Mouse (Mus musculus) embryonic facial prominence, embryonic 11.5 days (tissue): Measurements from ENCODE around the gene Uqcc2. TPM values are rescaled to one million over a fixed set of nuclear protein-coding genes. Genes with fewer than 3 reads are reported as not detected.

Source experiments
- ATAC-seq: fragments of 200-750 bp; cut with Nextera tagmentation; replicated peaks from 2 replicates; pipeline ENCODE4 v1.8.0; 2017; ENCODE audit warnings: low read depth; ENCODE audit not compliant: insufficient number of reproducible peaks, low FRiP score, low TSS enrichment
- DNase-seq: peaks from one replicate; pipeline ENCODE4 v3.0.0-alpha.2; 2015; ENCODE audit warnings: low spot score
- H3K27ac ChIP-seq: fragments of 300-500 bp; sonication (generic); replicated peaks from 2 replicates; pipeline ENCODE4 v1.5.1; 2014; ENCODE audit warnings: mild to moderate bottlenecking, low read depth, low read length, control low read depth
- H3K27me3 ChIP-seq: fragments of 300-500 bp; sonication (generic); 2 replicates; pipeline ENCODE4 v1.6.1; 2014; ENCODE audit warnings: mild to moderate bottlenecking, low read length, moderate library complexity, mixed read lengths; ENCODE audit not compliant: control insufficient read depth, insufficient read depth
- H3K36me3 ChIP-seq: fragments of 300-500 bp; sonication (generic); replicated peaks from 2 replicates; pipeline ENCODE4 v1.6.1; 2014; ENCODE audit warnings: low read depth, mild to moderate bottlenecking, low read length, moderate library complexity, mixed read lengths; ENCODE audit not compliant: control insufficient read depth, insufficient read depth
- H3K4me1 ChIP-seq: fragments of 300-500 bp; sonication (generic); 2 replicates; pipeline ENCODE4 v1.6.1; 2014; ENCODE audit warnings: low read length, mixed read lengths; ENCODE audit not compliant: control insufficient read depth, insufficient read depth
- H3K4me2 ChIP-seq: fragments of 300-500 bp; sonication (generic); 2 replicates; pipeline ENCODE4 v1.6.1; 2014; ENCODE audit warnings: low read depth, mild to moderate bottlenecking, control low read depth, low read length, moderate library complexity
- H3K4me3 ChIP-seq: fragments of 300-500 bp; sonication (generic); 2 replicates; pipeline ENCODE4 v1.5.1; 2014; ENCODE audit warnings: low read depth, low read length, control low read depth
- H3K9ac ChIP-seq: fragments of 300-500 bp; sonication (generic); replicated peaks from 2 replicates; pipeline ENCODE4 v1.6.1; 2014; ENCODE audit warnings: mild to moderate bottlenecking, control low read depth, low read length
- H3K9me3 ChIP-seq: fragments of 300-500 bp; sonication (generic); replicated peaks from 2 replicates; pipeline ENCODE4 v1.6.1; 2016; ENCODE audit warnings: mild to moderate bottlenecking, low read length, inconsistent platforms, mixed read lengths; ENCODE audit not compliant: control insufficient read depth
- WGBS: fragments of 180-500 bp; shearing (Covaris S2); extraction: QIAGEN DNeasy Blood & Tissue Kit; methylation state at CpG from one replicate; pipeline ENCODE4 v1.1.7; 2014; 5-methylcytosine and 5-hydroxymethylcytosine counted together
- polyA plus RNA-seq: library from polyadenylated mRNA; unstranded; fragments of >200 nt; fragmentation: Nextera tagmentation; extraction: Ambion mirVana; gene quantifications from 2 replicates; pipeline ENCODE4 v1.2.1, GENCODE M21; 2014

Uqcc2 gene
- polyA plus RNA-seq, 1 experiment from 2014 or later = 339 TPM

- no peaks in the 10 kb centered on the region for H3K27me3 ChIP-seq
- H3K9ac ChIP-seq = no peak overlapping the region
- no peaks in the 10 kb centered on the region; the same call in 1 of the 2 replicates for H3K4me1 ChIP-seq
- H3K27ac ChIP-seq = no peak overlapping the region
- 70% methylated on average over 8 of the region's 8 CpGs for WGBS
- DNase-seq (peak; percentile 69), ATAC-seq (no peak; the same call in 1 of the 2 replicates)
- H3K4me2 ChIP-seq = no peak overlapping the region
- H3K9me3 ChIP-seq = no peaks in the 10 kb centered on the region
- no peaks in the 10 kb centered on the region for H3K36me3 ChIP-seq
- H3K4me3 ChIP-seq = no peak overlapping the region
These were observed 31.5 kb upstream of the Uqcc2 start for GRCm38 (mm10) chr17:27165054-27165773.

- Histone ChIP-seq H3K4me2 (no peak overlapping the region), H3K4me3 (no peak overlapping the region), H3K36me3 (no peaks in the 10 kb centered on the region), H3K27me3 (no peaks in the 10 kb centered on the region), H3K9ac (no peak overlapping the region), H3K4me1 (no peaks in the 10 kb centered on the region), H3K27ac (no peak overlapping the region), H3K9me3 (no peaks in the 10 kb centered on the region)
- no peak for DNase-seq
- no peak for ATAC-seq
- WGBS = 59% methylated on average over 4 of the region's 4 CpGs
These were observed 27.2 kb upstream of the Uqcc2 start for GRCm38 (mm10) chr17:27160905-27161304.

GRCm38 (mm10) chr17:27159169-27159568, 25.5 kb upstream of the Uqcc2 start:
- WGBS = 67% methylated on average over 7 of the region's 7 CpGs
- no peaks in the 10 kb centered on the region for H3K27me3 ChIP-seq
- H3K4me3 ChIP-seq = no peak overlapping the region
- DNase-seq (no peak), ATAC-seq (no peak)
- H3K36me3 ChIP-seq = no peaks in the 10 kb centered on the region
- H3K4me1 ChIP-seq = no peaks in the 10 kb centered on the region
- no peaks in the 10 kb centered on the region for H3K9me3 ChIP-seq
- no peak overlapping the region for H3K27ac ChIP-seq
- no peak overlapping the region for H3K4me2 ChIP-seq
- no peak overlapping the region for H3K9ac ChIP-seq

GRCm38 (mm10) chr17:27158439-27158838, 24.7 kb upstream of the Uqcc2 start:
- Histone ChIP-seq H3K27me3 (no peaks in the 10 kb centered on the region), H3K4me3 (no peak overlapping the region), H3K9ac (no peak overlapping the region), H3K4me2 (no peak overlapping the region), H3K4me1 (no peaks in the 10 kb centered on the region; the same call in 1 of the 2 replicates), H3K36me3 (no peaks in the 10 kb centered on the region), H3K27ac (no peak overlapping the region), H3K9me3 (no peaks in the 10 kb centered on the region)
- WGBS = 83% methylated on average over 6 of the region's 6 CpGs
- no peak for DNase-seq
- ATAC-seq = no peak

GRCm38 (mm10) chr17:27155752-27156151, 22.0 kb upstream of the Uqcc2 start:
- 86% methylated on average over 8 of the region's 8 CpGs for WGBS
- H3K4me1 ChIP-seq = no peaks in the 10 kb centered on the region; the same call in 1 of the 2 replicates
- DNase-seq (no peak), ATAC-seq (no peak)
- no peaks in the 10 kb centered on the region for H3K9me3 ChIP-seq
- H3K27ac ChIP-seq = no peak overlapping the region
- no peak overlapping the region for H3K9ac ChIP-seq
- no peak overlapping the region for H3K4me3 ChIP-seq
- H3K4me2 ChIP-seq = no peak overlapping the region
- H3K36me3 ChIP-seq = no peaks in the 10 kb centered on the region
- no peaks in the 10 kb centered on the region for H3K27me3 ChIP-seq

- Histone ChIP-seq H3K9me3 (no peaks in the 10 kb centered on the region), H3K4me3 (no peak overlapping the region), H3K4me2 (no peak overlapping the region), H3K9ac (no peak overlapping the region), H3K36me3 (no peaks in the 10 kb centered on the region), H3K27ac (no peak overlapping the region), H3K27me3 (no peaks in the 10 kb centered on the region), H3K4me1 (no peaks in the 10 kb centered on the region; the same call in 1 of the 2 replicates)
- 71% methylated on average over 6 of the region's 6 CpGs for WGBS
- no peak for ATAC-seq
- no peak for DNase-seq
These were observed 21.2 kb upstream of the Uqcc2 start for GRCm38 (mm10) chr17:27154881-27155280.

GRCm38 (mm10) chr17:27154256-27154655, 20.5 kb upstream of the Uqcc2 start:
- ATAC-seq (no peak), DNase-seq (no peak)
- Histone ChIP-seq H3K27ac (no peak overlapping the region), H3K9ac (no peak overlapping the region; the same call in 1 of the 2 replicates), H3K27me3 (no peaks in the 10 kb centered on the region), H3K4me3 (no peak overlapping the region), H3K36me3 (no peaks in the 10 kb centered on the region), H3K9me3 (no peaks in the 10 kb centered on the region), H3K4me1 (no peaks in the 10 kb centered on the region; the same call in 1 of the 2 replicates), H3K4me2 (no peak overlapping the region)
- 87% methylated on average over 14 of the region's 14 CpGs for WGBS

GRCm38 (mm10) chr17:27153773-27154193, 20.1 kb upstream of the Uqcc2 start:
- Histone ChIP-seq H3K36me3 (no peaks in the 10 kb centered on the region), H3K9ac (no peak overlapping the region; the same call in 1 of the 2 replicates), H3K9me3 (no peaks in the 10 kb centered on the region), H3K4me2 (no peak overlapping the region), H3K27me3 (no peaks in the 10 kb centered on the region), H3K4me1 (no peaks in the 10 kb centered on the region; the same call in 1 of the 2 replicates), H3K4me3 (no peak overlapping the region), H3K27ac (no peak overlapping the region)
- WGBS = 58% methylated on average over 9 of the region's 9 CpGs
- no peak for DNase-seq
- no peak for ATAC-seq
